Mouse (Mus musculus) C2C12 (cell line): Measurements from ENCODE around the gene Vmn2r7. TPM values are rescaled to one million over a fixed set of nuclear protein-coding genes. Genes with fewer than 3 reads are reported as not detected.
"Not testable (repeated sequence)": the region's sequence is repeated elsewhere in the genome, so short reads cannot be mapped to it uniquely, and the experiment has no call there.

Source experiments
- H3K27me3 ChIP-seq: one replicate; pipeline ENCODE4 v1.6.1; 2011; ENCODE audit not compliant: control insufficient read depth, insufficient read depth, insufficient read length
- H3K36me3 ChIP-seq: one replicate; pipeline ENCODE4 v1.6.1; 2011; ENCODE audit not compliant: control insufficient read depth, insufficient read depth
- H3K4me3 ChIP-seq: one replicate; pipeline ENCODE4 v1.5.1; 2011; ENCODE audit warnings: mild to moderate bottlenecking, control low read depth; ENCODE audit not compliant: poor library complexity, insufficient read depth, severe bottlenecking
- H3K79me2 ChIP-seq: one replicate; pipeline ENCODE4 v1.6.1; 2011; ENCODE audit not compliant: control insufficient read depth, insufficient read depth
- H3K79me3 ChIP-seq: one replicate; pipeline ENCODE4 v1.6.1; 2011; ENCODE audit warnings: low read depth, control low read depth
- H3ac ChIP-seq: one replicate; pipeline ENCODE3; 2011; ENCODE audit warnings: low read depth; ENCODE audit not compliant: control insufficient read depth, insufficient read length
- CEBPB ChIP-seq: IDR thresholded peaks from one replicate; pipeline ENCODE4 v1.6.1; 2011; ENCODE audit warnings: low read depth, mild to moderate bottlenecking, control low read depth, moderate library complexity
- CTCF ChIP-seq: IDR thresholded peaks from one replicate; pipeline ENCODE4 v1.5.1; 2011; ENCODE audit not compliant: control insufficient read depth, insufficient read depth, insufficient read length
- FOSL1 ChIP-seq: IDR thresholded peaks from one replicate; pipeline ENCODE4 v1.8.0; 2011; ENCODE audit warnings: mild to moderate bottlenecking, low read length; ENCODE audit not compliant: poor library complexity, insufficient read depth, severe bottlenecking
- MAX ChIP-seq: IDR thresholded peaks from one replicate; pipeline ENCODE4 v1.6.1; 2011; ENCODE audit warnings: mild to moderate bottlenecking, control low read depth
- MYOD1 ChIP-seq: IDR thresholded peaks from one replicate; pipeline ENCODE4 v1.6.1; 2011; ENCODE audit warnings: low read depth; ENCODE audit not compliant: control insufficient read depth, insufficient read length
- MYOG ChIP-seq: IDR thresholded peaks from one replicate; pipeline ENCODE4 v1.6.1; 2011; ENCODE audit not compliant: control insufficient read depth, insufficient read length; ENCODE audit errors: extremely low read depth
- USF1 ChIP-seq: IDR thresholded peaks from one replicate; pipeline ENCODE4 v1.6.1; 2011; ENCODE audit warnings: low read depth, mild to moderate bottlenecking, control low read depth, moderate library complexity
- polyA plus RNA-seq: library from polyadenylated mRNA; unstranded; fragments of >200 nt; fragmentation: generic; extraction: Trizol; gene quantifications from one replicate; pipeline ENCODE4 v1.2.1, GENCODE M21; 2012; ENCODE audit warnings: missing spikeins

The Vmn2r7 gene
- polyA plus RNA-seq, 1 experiment = not detected

GRCm38 (mm10) chr3:64831134-64831533, 13.4 kb downstream of the Vmn2r7 start:
- H3K27me3 ChIP-seq = no peaks in the 10 kb centered on the region
- no peaks in the 10 kb centered on the region for H3K79me3 ChIP-seq
- no peaks in the 10 kb centered on the region for H3K79me2 ChIP-seq
- H3ac ChIP-seq = no peak overlapping the region
- no peaks in the 10 kb centered on the region for H3K36me3 ChIP-seq
- H3K4me3 ChIP-seq = no peak overlapping the region
- TF ChIP-seq CEBPB (no peak), MAX (no peak), MYOG (no peak), USF1 (no peak), FOSL1 (no peak)

DNA sequence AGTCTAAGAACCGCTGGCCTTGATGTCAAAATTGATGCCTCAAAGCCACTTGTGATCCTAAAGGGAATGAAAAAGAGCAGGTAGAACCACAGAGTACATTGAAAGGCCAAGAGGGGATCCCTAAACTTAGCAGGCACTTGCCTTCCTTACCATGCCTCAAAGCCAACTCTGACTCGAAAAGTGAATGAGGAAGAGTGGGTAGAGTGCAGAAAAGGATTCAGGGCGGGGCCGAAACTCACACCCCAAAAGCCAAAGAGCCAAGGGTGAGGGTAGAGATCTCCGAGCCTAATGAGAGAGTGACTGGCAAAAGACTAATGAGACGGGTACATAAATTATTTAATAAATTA, 53.3 kb downstream of the Vmn2r7 start:
- TF ChIP-seq CEBPB (no peak), MYOD1 (no peak), MAX (no peak), FOSL1 (no peak), CTCF (no peak), MYOG (no peak), USF1 (no peak)
- Histone ChIP-seq H3K36me3 (no peaks in the 10 kb centered on the region), H3K79me3 (no peaks in the 10 kb centered on the region), H3K79me2 (no peaks in the 10 kb centered on the region), H3ac (no peak overlapping the region), H3K27me3 (no peaks in the 10 kb centered on the region), H3K4me3 (no peak overlapping the region)

- H3K79me3 ChIP-seq = no peaks in the 10 kb centered on the region
- no peak overlapping the region for H3K4me3 ChIP-seq
- TF ChIP-seq MAX = no peak
- peak; percentile 37 for TF ChIP-seq CTCF
These were observed 53.9 kb downstream of the Vmn2r7 start for GRCm38 (mm10) chr3:64790509-64791244.

GRCm38 (mm10) chr3:64782901-64783300, 61.7 kb downstream of the Vmn2r7 start:
- TF ChIP-seq CTCF (no peak), FOSL1 (no peak), USF1 (no peak), MYOG (no peak), CEBPB (no peak), MAX (no peak), MYOD1 (no peak)
- Histone ChIP-seq H3K79me3 (no peaks in the 10 kb centered on the region), H3ac (no peak overlapping the region), H3K4me3 (no peak overlapping the region), H3K36me3 (no peaks in the 10 kb centered on the region), H3K27me3 (no peaks in the 10 kb centered on the region), H3K79me2 (no peaks in the 10 kb centered on the region)

More at GRCm38 (mm10) chr3:64790509-64791244, 53.9 kb downstream of the Vmn2r7 start:
- H3K36me3 ChIP-seq = no peaks in the 10 kb centered on the region
- no peaks in the 10 kb centered on the region for H3K79me2 ChIP-seq
- H3ac ChIP-seq = no peak overlapping the region
- no peaks in the 10 kb centered on the region for H3K27me3 ChIP-seq

- Histone ChIP-seq H3K79me3 (no peaks in the 10 kb centered on the region), H3K36me3 (no peaks in the 10 kb centered on the region), H3K27me3 (no peaks in the 10 kb centered on the region), H3K79me2 (no peaks in the 10 kb centered on the region), H3ac (no peak overlapping the region), H3K4me3 (no peak overlapping the region)
- no peak for TF ChIP-seq MAX
- TF ChIP-seq MYOD1 = no peak
- TF ChIP-seq CTCF = no peak
- TF ChIP-seq MYOG = no peak
- TF ChIP-seq FOSL1 = no peak
- TF ChIP-seq USF1 = no peak
- no peak for TF ChIP-seq CEBPB
These were observed 72.4 kb downstream of the Vmn2r7 start for GRCm38 (mm10) chr3:64772132-64772531.

GRCm38 (mm10) chr3:64756145-64756544, 88.4 kb downstream of the Vmn2r7 start:
- TF ChIP-seq CTCF (no peak), CEBPB (no peak), USF1 (no peak), FOSL1 (no peak), MAX (no peak), MYOG (no peak), MYOD1 (no peak)
- Histone ChIP-seq H3ac (no peak overlapping the region), H3K79me2 (no peaks in the 10 kb centered on the region), H3K4me3 (no peak overlapping the region), H3K27me3 (no peaks in the 10 kb centered on the region), H3K36me3 (no peaks in the 10 kb centered on the region), H3K79me3 (no peaks in the 10 kb centered on the region)

DNA sequence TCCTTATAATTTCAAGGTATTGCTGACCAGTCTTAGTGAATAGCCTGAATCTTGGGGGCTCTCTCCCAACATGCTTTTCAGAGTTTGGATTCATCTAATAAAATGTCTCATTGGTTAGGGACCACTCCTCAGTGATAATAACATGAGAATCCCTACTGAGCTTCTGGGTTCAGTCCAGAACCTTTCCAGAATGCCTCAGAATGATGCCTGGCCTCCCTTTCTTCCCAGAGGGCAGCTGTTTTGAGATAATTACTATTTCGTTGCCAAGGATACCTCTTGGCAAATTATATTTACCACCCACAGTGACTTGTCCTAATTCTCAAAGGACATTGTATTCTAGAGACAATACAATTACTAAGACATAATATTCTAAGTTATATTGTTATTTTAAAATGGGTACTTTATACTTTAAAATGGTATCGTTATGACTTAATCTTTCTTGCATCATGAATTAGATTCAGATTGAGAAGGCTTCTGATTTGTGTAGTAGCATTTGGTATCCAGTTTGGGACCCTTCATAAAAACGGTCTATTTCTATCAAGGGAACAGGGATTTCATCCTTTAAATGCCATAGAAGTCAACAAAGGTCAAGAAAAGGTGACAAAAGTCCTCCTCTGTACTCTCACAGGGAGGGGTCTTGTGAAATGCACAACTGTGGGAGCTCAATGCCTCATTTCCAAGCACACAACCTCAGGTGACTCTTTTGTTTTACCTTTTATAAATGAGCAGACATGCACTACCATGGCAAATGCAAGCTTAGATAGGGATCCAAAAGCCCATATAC, 117.2 kb downstream of the Vmn2r7 start:
- not testable (repeated sequence) for H3K79me2 ChIP-seq, H3K36me3 ChIP-seq, H3K79me3 ChIP-seq, H3K4me3 ChIP-seq, H3ac ChIP-seq, H3K27me3 ChIP-seq

DNA sequence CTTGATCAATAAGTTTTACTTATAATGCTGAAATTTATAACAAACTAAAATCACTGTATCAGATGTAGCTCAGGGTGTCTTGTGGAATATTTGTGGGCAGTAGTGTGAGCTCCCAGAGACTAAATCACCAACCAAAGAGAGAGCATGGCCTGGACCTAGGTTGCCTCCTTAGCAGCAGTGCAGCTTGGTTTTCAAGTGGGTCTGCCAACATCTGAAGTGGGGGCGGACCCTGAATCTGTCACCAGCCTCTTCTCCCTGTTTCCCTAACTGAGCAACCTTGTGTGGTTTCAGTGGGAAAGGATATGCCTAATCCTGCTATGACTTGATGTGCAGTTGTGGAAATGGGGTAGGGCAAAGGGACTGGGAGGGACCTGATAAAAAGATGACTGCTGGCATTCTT, 118.8 kb downstream of the Vmn2r7 start:
- H3K79me2 ChIP-seq, H3ac ChIP-seq, H3K27me3 ChIP-seq, H3K4me3 ChIP-seq, H3K36me3 ChIP-seq, H3K79me3 ChIP-seq: not testable (repeated sequence)
